Mouse (Mus musculus): ENCODE data around the gene Hoxb3. TPM values are rescaled to one million over a fixed set of nuclear protein-coding genes. Genes with fewer than 3 reads are reported as not detected.

The Hoxb3 gene
- polyA plus RNA-seq, 1 experiment from 2014 or later, result 0.30 TPM

DNA sequence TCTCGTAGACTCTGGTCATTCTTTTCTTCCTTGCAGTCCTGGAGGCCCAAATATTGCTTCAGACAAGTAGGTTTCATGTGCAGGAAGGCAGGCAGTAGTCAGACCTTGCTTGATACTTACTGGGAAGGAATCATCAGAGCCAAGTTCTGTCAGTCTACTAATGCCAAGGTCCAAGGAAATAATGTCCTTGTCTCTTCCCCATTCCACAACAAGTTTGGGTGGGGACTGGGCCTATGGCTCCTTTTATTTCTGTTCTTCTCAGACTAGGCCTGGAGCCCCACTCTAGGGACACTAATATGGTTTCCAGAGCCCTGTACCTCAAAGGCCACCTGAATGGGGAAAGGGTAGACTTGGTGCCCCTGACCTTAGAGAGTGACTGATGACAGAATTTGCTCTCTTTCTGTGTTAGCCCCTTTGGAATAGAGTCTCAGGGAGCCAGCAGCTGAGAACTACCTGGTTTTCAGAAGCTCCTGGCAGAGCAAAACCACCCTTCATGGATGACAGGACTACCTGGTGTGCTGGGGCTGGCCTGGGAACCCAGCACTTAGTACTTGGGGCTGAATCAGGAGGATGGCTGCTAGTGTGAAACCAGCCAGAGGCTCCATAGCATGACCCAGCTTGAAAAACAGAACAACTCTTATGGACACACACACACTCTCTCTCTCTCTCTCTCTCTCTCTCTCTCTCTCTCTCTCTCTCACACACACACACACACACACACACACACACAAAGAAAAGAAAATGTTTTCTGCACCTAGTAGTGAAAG is 34.5 kb upstream of the Hoxb3 start:
- no peak for DNase-seq (ENCODE audit: low spot score)

DNA sequence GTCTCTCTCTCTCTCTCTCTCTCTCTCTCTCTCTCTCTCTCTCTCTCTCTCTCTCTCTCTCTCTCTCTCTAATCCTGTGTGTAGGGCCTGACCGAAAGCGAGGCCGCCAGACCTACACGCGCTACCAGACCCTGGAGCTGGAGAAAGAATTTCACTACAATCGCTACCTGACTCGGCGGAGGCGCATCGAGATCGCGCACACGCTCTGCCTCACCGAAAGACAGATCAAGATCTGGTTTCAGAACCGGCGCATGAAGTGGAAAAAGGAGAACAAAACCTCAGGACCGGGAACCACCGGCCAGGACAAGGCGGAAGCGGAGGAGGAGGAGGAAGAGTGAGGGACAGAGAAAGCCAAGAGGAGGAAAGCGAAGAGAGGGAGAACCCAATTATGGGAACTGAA is 33.8 kb upstream of the Hoxb3 start:
- DNase-seq (ENCODE audit: low spot score), result no peak

DNA sequence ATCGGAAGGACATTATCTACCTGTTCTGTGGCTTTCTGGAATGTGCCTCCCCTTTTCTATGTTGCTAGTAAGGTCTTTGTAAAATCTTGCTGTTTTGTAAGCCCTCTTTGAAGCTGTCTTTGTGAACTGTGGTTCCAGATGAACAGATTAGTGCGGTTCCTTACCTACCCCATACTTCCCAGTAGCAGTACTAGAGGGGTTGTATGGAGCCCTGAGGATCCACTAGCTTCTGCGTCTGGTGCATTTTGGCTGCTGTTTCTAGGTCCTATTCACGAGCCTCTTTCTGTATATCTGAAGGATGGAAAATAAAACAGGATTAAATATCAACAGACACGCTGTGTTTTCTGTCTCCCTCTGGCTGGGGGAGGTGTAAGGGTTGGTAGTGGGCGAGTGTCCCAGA is 33.3 kb upstream of the Hoxb3 start:
- DNase-seq (ENCODE audit: low spot score), result no peak

- DNase-seq (ENCODE audit: low spot score), result no peak
Measured at GRCm38 (mm10) chr11:96290705-96291355, 32.3 kb upstream of the Hoxb3 start.

- DNase-seq (ENCODE audit: low spot score), result no peak
Measured at GRCm38 (mm10) chr11:96291681-96292564, 31.2 kb upstream of the Hoxb3 start, which contains the start of gene Hoxb6. TSS of gene Hoxb6 (plus strand) at chr11:96292476.

GRCm38 (mm10) chr11:96292565-96293301 is 30.4 kb upstream of the Hoxb3 start:
- no peak for DNase-seq (ENCODE audit: low spot score)

DNA sequence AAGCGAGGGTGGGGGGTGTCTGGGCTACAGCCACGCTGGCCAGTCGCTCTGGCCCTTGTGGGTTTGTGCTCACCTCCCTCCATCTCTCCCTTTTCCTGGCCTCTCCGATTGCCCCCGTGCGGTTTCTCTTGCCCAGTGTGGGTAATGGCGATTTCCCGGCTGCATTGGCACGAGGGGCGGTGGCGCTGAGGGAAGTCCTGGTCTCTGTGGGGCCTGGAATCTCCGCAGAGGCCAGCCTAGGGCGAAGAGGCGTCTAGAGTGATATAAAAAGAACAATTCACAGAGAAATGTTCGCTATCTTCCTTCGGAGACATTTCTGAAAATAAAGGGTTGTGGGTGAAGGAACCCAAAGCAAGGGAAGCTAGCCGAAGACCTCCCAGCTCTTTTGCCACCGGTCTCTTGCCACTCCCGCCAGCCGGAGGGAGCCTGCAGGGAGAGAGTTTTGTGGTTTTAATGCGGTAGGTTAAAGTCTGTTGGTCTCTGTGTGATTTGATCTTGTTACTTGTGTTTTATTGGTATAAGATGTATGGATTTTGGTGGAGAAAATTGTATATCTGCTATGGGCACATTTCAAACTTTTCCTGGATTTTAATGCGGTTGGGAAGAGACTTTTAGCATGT is 29.7 kb upstream of the Hoxb3 start:
- DNase-seq (ENCODE audit: low spot score), result no peak

- peak; percentile 84 for DNase-seq (ENCODE audit: low spot score)
Measured at GRCm38 (mm10) chr11:96294245-96295091, 28.7 kb upstream of the Hoxb3 start.

- DNase-seq (ENCODE audit: low spot score), result no peak
Measured at GRCm38 (mm10) chr11:96295092-96295835, 27.9 kb upstream of the Hoxb3 start.

DNA sequence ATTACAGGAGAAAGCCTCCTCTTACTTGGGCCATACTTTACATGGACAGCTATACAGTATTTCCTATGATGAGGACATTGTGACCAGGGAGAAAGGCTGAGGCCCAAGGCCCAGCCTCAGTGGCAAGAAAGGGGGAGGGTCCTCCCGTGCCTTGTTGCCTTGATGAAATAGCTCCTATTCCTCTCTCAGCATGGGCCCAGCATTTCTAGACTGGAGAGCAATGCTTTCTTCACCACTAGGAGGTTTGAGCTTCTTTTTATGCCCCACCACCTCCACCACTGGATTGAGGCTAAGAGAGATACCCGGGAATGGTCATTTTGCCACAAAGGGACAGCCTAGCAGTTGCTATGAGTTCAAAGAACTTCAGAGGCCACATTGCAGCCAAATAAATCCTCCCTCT is 26.1 kb upstream of the Hoxb3 start:
- DNase-seq (ENCODE audit: low spot score), result no peak

- DNase-seq (ENCODE audit: low spot score), result no peak
Measured at GRCm38 (mm10) chr11:96297428-96297827, 25.7 kb upstream of the Hoxb3 start.

GRCm38 (mm10) chr11:96297968-96298635 is 25.0 kb upstream of the Hoxb3 start:
- no peak for DNase-seq (ENCODE audit: low spot score)

DNA sequence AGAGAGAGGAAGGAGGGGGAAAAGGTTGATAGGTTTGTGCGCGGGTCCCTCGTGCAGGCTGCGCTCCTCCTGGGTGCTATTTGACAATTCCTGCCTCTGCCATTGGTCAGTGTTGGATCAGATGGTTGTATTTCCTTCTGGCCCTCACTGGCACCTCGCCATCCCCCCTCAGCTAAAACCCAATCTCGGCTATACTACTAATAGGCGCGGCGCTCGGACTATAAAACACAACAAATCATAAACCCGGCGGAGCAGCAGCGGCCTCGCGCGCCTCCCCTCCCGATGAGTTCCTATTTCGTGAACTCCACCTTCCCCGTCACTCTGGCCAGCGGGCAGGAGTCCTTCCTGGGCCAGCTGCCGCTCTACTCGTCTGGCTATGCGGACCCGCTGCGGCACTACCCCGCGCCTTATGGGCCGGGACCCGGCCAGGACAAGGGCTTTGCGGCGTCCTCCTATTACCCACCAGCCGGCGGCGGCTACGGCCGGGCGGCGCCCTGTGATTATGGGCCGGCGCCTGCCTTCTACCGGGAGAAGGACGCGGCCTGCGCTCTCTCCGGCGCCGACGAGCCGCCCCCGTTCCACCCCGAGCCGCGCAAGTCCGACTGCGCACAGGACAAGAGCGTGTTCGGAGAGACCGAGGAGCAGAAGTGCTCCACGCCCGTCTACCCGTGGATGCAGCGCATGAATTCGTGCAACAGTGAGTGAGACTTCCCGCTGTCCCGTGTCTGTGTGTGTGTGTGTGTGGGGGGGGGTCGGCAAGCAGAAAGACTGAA is 24.0 kb upstream of the Hoxb3 start:
- no peak for DNase-seq (ENCODE audit: low spot score)

DNA sequence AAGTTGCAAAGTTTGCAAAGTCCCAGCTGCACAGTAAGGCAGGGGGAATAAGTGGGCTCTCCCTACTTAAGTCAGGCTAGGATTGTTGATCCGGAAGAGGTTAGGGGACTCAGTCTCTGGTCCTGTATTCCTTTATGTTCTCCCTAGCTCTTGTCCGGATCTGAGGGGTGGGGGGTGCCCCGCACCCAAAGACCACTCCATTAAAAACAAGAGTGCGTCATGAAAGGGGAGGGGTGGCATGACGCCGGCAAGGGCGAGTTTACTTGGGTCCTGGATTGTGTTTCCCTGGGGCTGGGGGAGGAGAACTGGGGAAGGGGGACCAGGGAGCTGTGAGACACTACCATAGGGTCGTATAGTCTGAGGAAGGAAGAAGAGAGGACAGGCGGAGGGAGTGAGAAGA is 23.3 kb upstream of the Hoxb3 start:
- DNase-seq (ENCODE audit: low spot score), result no peak

DNA sequence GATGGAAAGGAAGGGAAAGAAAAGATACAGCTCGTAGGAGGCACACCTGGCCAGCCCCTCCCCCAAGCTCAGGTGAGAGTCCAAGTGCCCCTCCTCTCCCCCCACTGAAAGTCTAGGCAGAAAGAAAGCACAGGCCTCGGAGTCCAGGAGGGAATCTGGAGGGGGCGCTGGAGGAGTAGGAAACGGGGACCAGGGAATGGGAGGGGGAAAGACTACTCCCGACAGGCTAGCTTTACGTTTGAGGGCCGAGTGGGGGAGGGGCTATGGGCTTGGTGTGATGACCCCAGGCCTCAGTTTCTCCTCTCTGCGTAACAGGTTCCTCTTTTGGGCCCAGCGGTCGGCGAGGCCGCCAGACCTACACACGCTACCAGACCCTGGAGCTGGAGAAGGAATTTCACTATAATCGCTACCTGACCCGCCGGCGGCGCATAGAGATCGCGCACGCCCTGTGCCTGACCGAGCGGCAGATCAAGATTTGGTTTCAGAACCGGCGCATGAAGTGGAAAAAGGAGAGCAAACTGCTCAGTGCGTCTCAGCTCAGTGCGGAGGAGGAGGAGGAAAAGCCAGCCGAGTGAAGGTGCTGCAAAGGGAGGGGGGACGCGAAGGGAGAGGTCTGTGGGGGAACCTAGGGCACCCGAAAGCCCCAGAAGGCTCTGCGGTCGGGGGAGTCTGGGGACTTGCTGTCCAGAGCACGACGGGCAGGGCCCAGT is 22.6 kb upstream of the Hoxb3 start:
- DNase-seq (ENCODE audit: low spot score), result no peak

GRCm38 (mm10) chr11:96301064-96301431 is 22.1 kb upstream of the Hoxb3 start:
- DNase-seq (ENCODE audit: low spot score), result no peak

DNA sequence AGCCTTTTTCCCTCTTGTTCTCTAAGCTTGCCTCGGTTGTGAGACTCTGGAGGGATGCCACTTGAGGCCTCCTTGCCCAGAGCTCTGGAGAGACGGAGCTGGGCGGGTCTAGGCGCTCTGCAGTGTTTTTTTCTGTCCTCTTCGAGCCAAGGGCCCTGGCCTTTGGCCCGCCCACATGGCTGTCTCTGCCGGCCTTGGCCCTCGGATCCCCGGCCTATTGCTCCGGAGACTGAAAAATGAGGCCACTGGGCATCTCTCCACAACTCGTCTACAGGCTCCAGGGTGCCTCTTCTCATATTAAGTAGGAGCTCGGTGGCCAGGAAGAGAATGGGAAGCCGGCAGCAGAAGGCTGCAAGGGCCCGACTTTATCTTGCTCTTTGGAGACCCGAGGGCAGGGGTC is 21.3 kb upstream of the Hoxb3 start:
- no peak for DNase-seq (ENCODE audit: low spot score)

Measured in thymus, postnatal 0 days (tissue).